Mouse (Mus musculus): Measurements from ENCODE around the gene Zfp719.

GRCm38 (mm10) chr7:43548206-43548605 is 31.2 kb upstream of the Zfp719 start:
- TF ChIP-seq CTCF (IDR thresholded peaks at IDR 0.05; ENCODE audit: low read depth) (no peak), EP300 (IDR thresholded peaks at IDR 0.05; ENCODE audit: low read depth) (no peak)

All from liver, postnatal 0 days (tissue).